Mouse (Mus musculus) G1E (cell line): ENCODE data around the gene Cyp2s1.

Experiments used
- CTCF ChIP-seq: IDR thresholded peaks from 2 replicates; pipeline ENCODE4 v1.5.1; 2012; ENCODE audit warnings: low read depth, low read length, inconsistent platforms, mixed read lengths
- GATA1 ChIP-seq: IDR thresholded peaks from 2 replicates; pipeline ENCODE4 v1.6.1; 2012; ENCODE audit warnings: borderline replicate concordance, low read length, inconsistent platforms, mixed read lengths
- GATA2 ChIP-seq: IDR thresholded peaks from 2 replicates; pipeline ENCODE4 v1.6.1; 2012; ENCODE audit warnings: low read depth, low read length, inconsistent platforms, borderline replicate concordance
- POLR2AphosphoS5 ChIP-seq: IDR thresholded peaks from 2 replicates; pipeline ENCODE4 v1.6.1; 2012; ENCODE audit warnings: low read depth, low read length, inconsistent platforms; ENCODE audit not compliant: insufficient replicate concordance
- TAL1 ChIP-seq: conservative IDR thresholded peaks from 2 replicates; pipeline ENCODE4 v1.6.1; 2012; ENCODE audit warnings: low read depth, low read length, inconsistent platforms, mixed read lengths

- TF ChIP-seq TAL1, result no peak
- no peak for TF ChIP-seq GATA1
- TF ChIP-seq POLR2AphosphoS5, result no peak
- no peak for TF ChIP-seq CTCF
- TF ChIP-seq GATA2, result no peak
Observed at GRCm38 (mm10) chr7:25844423-25844822, 27.7 kb upstream of the Cyp2s1 start.
